Mouse (Mus musculus) lung, adult 2 months (tissue): ENCODE data around the gene Gabbr1.

Experiments
- CTCF ChIP-seq: fragments of 200-500 bp; IDR thresholded peaks from 2 replicates; pipeline ENCODE4 v1.5.1; 2011; ENCODE audit warnings: mild to moderate bottlenecking, low read length, control low read depth; ENCODE audit not compliant: insufficient read depth
- POLR2A ChIP-seq: fragments of 200-500 bp; IDR thresholded peaks from 2 replicates; pipeline ENCODE4 v1.6.1; 2011; ENCODE audit warnings: low read depth, mild to moderate bottlenecking, control low read depth, low read length, borderline replicate concordance; ENCODE audit errors: extremely low read depth

- TF ChIP-seq POLR2A (no peak), CTCF (no peak)
Measured at GRCm38 (mm10) chr17:37092198-37092597, 46.4 kb downstream of the Gabbr1 start.
